Mouse (Mus musculus) small intestine, adult 2 months (tissue): ENCODE results near the gene Fgfr1op.
"Not testable (repeated sequence)": the region's sequence is repeated elsewhere in the genome, so short reads cannot be mapped to it uniquely, and the experiment has no call there.

Experiments used
- CTCF ChIP-seq: fragments of 200-500 bp; IDR thresholded peaks from 2 replicates; pipeline ENCODE4 v1.5.1; 2012; ENCODE audit warnings: low read depth, mild to moderate bottlenecking, control low read depth, inconsistent platforms, low read length, moderate library complexity, mixed read lengths; ENCODE audit not compliant: insufficient replicate concordance, insufficient read length; ENCODE audit errors: extremely low read depth
- POLR2A ChIP-seq: fragments of 200-500 bp; IDR thresholded peaks from 2 replicates; pipeline ENCODE4 v1.6.1; 2012; ENCODE audit warnings: low read depth, mild to moderate bottlenecking, control low read depth, inconsistent platforms, low read length, moderate library complexity

DNA sequence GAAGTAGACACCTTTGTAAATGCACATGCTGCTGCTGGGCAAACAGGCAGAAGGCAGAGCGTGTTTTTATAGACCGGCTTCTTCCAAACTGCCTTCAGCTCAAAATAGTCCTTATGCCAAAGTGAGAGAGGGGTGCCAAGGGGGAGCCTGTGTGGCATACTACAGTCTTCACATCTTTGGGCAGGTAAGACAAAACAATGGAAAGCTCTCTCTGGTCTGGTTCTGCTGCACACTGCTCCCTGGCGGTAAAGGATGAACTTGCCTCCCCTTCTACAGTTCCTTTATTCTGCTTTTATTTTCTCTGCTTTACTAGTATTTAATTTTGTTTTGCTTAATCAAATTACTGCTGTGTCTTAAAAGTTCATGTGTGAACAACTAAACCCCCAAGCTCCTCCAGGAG lies 4.3 kb upstream of the Fgfr1op start:
- not testable (repeated sequence) for TF ChIP-seq CTCF, POLR2A
